Mouse (Mus musculus): ENCODE results near the gene Tm2d3. TPM values are rescaled to one million over a fixed set of nuclear protein-coding genes. Genes with fewer than 3 reads are reported as not detected.
A peak's percentile ranks its signal among the peaks of the same experiment; 100 is the strongest.

Tm2d3 gene
- polyA plus RNA-seq (2015; fragmentation: Nextera tagmentation; extraction: Ambion mirVana) = 89.4 and 93.1 TPM in 2 replicates

DNA sequence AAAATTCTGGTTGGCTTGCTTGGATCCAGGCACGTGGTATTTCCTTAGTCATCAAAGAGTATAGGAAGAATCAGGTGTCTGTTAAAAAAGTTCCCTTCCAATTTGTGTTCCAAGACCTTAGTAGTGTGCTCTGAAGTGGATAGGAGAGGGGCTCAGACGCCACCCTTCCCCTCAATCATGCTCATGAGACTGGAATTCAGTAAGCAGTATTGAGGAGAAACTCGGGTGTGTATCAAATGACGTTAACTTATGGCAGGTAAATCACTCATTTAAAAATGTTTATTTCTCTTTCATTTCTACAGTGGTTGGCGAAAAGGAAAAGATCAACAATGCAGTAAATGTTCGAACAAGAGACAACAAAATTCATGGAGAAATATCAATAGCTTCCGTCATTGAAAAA is at the start of gene Tm2d3:
Gene Tm2d3 (plus strand): TSS at position 301 of the 400 bp plus-strand sequence.
- Histone ChIP-seq H3K4me1 (peaks cover 10% of the 10 kb centered on the region; the same call in 1 of the 2 replicates), H3K27me3 (replicated peaks) (no peaks in the 10 kb centered on the region), H3K27ac (no peak within 1 kb of the TSS), H3K4me2 (no peak within 1 kb of the TSS), H3K9ac (no peak within 1 kb of the TSS), H3K9me3 (no peaks in the 10 kb centered on the region), H3K36me3 (no peaks in the 10 kb centered on the region), H3K4me3 (replicated peaks) (no peak within 1 kb of the TSS)
- 84% methylated on average over 7 of the region's 7 CpGs for WGBS
- ATAC-seq (ENCODE audit: insufficient read depth, low FRiP score, low read depth) = no peak

DNA sequence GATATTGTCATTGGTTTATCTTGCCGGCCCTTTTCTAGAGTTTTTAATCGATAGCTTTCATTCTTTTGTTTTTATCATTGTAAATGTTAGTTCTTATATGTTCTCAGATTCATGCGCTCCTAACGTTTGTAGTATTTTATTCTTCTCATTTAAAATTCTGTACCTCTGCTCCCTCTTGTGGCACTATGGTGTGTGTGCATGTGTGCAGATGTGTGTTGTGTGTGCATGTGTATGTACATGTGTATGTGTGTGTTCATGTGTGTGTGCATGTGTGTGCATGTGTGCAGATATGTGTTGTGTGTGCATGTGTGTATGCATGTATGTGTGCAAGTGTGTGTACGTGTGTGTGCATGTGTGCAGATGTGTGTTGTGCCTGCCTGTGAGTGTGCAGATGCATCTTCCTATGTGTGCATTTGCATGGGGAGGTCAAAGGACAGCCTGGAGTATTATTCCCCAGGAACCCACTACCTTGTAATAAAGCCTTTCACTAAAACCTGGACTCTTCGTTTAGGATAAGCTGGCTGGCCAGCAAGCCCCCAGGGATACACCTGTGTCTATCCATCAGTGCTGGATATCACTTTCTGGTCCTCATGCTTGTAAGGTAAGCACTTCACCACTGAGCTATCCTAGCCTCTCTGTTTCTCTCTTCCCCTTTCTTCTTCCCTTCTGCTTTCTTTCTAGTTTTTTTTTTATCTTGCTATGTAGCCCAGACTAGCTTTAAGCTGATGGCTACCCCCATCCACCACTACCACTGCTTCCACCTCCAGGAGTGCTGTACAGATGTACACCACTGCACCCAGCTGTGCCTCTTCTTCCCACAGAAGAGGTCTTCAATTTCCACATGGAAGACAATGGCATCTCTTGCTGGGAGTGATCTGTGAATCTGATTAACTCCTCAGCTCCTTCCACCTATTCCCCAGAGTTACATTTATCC is 48.3 kb upstream of the Tm2d3 start:
- no peak overlapping the region for H3K4me2 ChIP-seq
- WGBS = 70% methylated on average over 6 of the region's 6 CpGs
- H3K9me3 ChIP-seq = no peaks in the 10 kb centered on the region
- no peaks in the 10 kb centered on the region for H3K36me3 ChIP-seq
- H3K4me1 ChIP-seq = 0 out of 2 replicates have a peak, but pooled peaks cover 3% of the 10 kb centered on the region
- H3K9ac ChIP-seq = no peak overlapping the region
- no peak overlapping the region for H3K4me3 ChIP-seq (replicated peaks)
- ATAC-seq (ENCODE audit: insufficient read depth, low FRiP score, low read depth) = no peak
- no peaks in the 10 kb centered on the region for H3K27me3 ChIP-seq (replicated peaks)
- no peak overlapping the region for H3K27ac ChIP-seq

DNA sequence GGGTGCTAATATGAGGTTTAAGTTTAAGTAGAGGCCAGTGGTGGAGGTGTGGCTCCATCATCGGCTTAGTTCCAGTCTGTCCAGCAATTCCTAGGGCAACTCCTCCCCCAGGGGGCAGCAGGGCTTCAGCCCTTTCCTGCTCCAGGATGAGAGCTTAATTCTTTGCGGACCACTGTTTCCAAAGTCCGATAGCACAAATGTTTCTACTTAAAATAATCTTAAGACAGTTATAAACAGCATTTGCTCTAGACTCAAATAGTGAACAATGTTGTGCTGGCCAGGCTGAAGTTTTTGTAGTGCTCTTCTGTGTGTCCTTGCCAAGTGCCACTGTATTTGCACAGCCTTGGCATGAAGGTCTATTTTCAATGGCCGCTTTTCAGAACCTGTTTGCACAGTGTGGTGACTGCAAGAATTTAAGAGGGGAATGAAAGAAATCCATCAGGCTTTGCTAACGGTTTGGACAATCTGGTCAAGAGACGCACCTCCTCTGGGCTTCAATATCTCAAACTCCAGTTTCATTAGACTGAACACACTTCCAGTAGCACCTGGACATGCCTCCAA is 47.0 kb upstream of the Tm2d3 start:
- H3K4me2 ChIP-seq = peak overlapping the region; percentile 93
- no peak for ATAC-seq (ENCODE audit: insufficient read depth, low FRiP score, low read depth)
- H3K4me3 ChIP-seq (replicated peaks) = peak overlapping the region; percentile 80
- H3K9me3 ChIP-seq = no peaks in the 10 kb centered on the region
- H3K4me1 ChIP-seq = 0 out of 2 replicates have a peak, but pooled peaks cover 3% of the 10 kb centered on the region
- no peaks in the 10 kb centered on the region for H3K27me3 ChIP-seq (replicated peaks)
- no peak overlapping the region for H3K27ac ChIP-seq
- H3K36me3 ChIP-seq = peaks cover 7% of the 10 kb centered on the region; the same call in 1 of the 2 replicates
- no peak overlapping the region for H3K9ac ChIP-seq
- 23% methylated on average over 6 of the region's 6 CpGs for WGBS

DNA sequence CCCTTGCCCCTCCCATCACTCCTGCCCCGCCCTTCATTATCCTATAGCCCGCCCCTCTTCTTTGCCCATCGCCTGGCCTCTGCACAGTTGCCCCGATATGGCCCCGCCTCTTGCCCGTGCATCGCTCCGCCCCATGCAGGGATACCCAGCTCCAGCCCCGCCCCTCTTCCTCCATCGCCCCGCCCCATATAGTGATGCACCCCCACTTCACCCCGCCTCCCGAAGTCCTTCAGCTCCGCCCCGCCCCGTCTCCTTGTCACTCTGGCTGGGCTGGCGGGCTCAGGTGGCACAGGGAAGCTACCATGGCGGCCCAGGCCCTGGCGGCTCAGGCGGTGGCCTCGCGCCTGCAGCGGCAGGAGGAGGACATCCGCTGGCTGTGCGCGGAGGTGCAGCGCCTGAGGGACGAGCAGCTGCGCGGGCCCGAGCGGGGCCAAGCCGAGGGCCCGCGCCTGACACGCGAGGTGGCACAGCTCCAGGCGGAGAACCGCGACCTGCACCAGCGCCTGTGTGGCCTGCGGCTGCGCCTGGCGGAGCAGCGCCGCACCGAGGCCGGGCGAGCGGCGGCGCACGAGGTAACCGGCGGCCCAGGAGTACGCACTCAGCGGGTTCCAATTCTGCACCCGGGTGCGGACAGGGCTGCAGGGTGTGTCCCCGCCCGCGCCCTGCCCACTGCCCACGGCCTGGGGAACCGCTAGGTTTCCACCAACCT is 46.2 kb upstream of the Tm2d3 start, which contains the start of gene Tarsl2:
Gene Tarsl2 (plus strand): TSS at position 256 of the 709 bp plus-strand sequence.
- peak within 1 kb of the TSS; percentile 63 for H3K27ac ChIP-seq
- under 1% methylated on average over 60 of the region's 64 CpGs for WGBS
- H3K4me3 ChIP-seq (replicated peaks) = peak within 1 kb of the TSS; percentile 80
- peaks cover 7% of the 10 kb centered on the region; the same call in 1 of the 2 replicates for H3K36me3 ChIP-seq
- ATAC-seq (ENCODE audit: insufficient read depth, low FRiP score, low read depth) = peak; percentile 95
- peak within 1 kb of the TSS; percentile 93 for H3K4me2 ChIP-seq
- H3K27me3 ChIP-seq (replicated peaks) = no peaks in the 10 kb centered on the region
- H3K4me1 ChIP-seq = 0 out of 2 replicates have a peak, but pooled peaks cover 3% of the 10 kb centered on the region
- H3K9ac ChIP-seq = peak within 1 kb of the TSS; percentile 61
- H3K9me3 ChIP-seq = no peaks in the 10 kb centered on the region

DNA sequence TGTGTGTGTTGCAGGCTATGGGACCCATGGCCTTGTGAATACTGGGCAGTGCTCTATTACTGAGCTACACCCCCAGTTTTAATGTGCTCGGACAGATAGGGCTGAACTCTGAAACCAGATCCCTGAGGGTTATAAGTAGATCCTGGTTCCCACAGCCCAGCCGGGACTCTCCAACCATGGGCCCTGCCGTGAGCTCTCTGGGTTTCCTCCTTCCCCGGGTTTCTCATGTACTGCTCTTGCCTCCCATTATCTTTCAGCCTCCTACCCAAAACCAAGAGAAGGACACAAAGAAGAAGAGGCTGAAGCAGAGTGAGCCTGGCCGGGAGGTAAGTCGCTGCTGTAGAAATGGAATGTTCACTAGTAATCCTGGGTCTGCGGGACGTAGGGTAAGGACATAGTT is 45.0 kb upstream of the Tm2d3 start:
- Histone ChIP-seq H3K4me3 (replicated peaks) (no peak overlapping the region), H3K27ac (no peak overlapping the region), H3K27me3 (replicated peaks) (no peaks in the 10 kb centered on the region), H3K4me2 (no peak overlapping the region), H3K9me3 (no peaks in the 10 kb centered on the region), H3K9ac (no peak overlapping the region), H3K4me1 (0 out of 2 replicates have a peak, but pooled peaks cover 3% of the 10 kb centered on the region), H3K36me3 (peaks cover 7% of the 10 kb centered on the region; the same call in 1 of the 2 replicates)
- WGBS = 85% methylated on average over 8 of the region's 8 CpGs
- ATAC-seq (ENCODE audit: insufficient read depth, low FRiP score, low read depth) = no peak

DNA sequence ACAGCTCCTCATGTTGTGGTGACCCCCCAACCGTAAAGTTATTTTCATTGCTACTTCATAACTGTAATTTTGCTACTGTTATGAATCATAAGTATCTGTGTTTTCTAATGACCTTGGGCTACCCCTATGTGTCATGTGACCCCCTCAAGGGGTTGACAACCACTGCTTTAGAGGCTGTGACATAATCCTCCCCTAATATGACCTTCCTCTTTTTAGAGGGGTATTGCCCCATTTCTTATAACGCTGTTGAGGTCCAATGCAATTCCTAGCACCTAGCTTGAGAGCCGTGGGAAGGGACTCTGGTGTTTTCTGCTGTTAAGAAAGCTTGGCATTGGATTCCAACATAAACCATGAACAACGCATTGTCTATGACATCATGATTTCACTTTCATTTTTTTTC is 40.3 kb upstream of the Tm2d3 start:
- ATAC-seq (ENCODE audit: insufficient read depth, low FRiP score, low read depth) = no peak
- 91% methylated on average over 4 of the region's 4 CpGs for WGBS
- H3K27ac ChIP-seq = no peak overlapping the region

DNA sequence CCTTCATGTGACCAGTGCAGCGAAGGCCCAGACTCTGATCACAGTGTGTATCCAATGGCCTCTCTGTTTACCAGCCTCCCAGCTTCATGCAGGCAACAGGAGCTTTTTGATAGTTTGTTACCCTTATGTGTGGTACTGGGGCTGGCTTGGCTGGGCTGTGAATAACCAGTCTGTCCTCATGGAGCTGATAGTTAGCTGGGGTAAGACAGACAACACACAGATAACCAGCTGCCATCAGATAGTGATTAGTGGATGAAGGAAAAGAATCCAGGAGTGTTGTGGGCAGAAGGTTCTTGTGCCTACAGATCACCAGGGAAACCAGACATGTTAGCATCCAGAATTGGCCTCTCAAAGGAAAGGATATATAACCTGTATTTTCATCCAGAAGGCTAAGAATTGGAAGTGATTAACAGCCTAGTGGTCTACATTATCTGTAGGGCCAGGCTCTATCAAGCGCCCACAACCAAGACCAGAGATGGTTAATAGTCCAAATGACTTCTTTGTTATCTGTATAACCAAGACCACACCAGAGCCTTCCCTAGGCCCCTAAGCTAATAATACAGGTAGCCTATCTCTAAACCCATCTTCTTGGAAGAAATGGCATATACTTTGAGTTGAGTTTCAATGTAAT is 33.4 kb upstream of the Tm2d3 start:
- no peaks in the 10 kb centered on the region for H3K27me3 ChIP-seq (replicated peaks)
- H3K9me3 ChIP-seq = no peaks in the 10 kb centered on the region
- H3K4me2 ChIP-seq = no peak overlapping the region
- no peak overlapping the region for H3K4me3 ChIP-seq (replicated peaks)
- no peak overlapping the region for H3K9ac ChIP-seq
- no peaks in the 10 kb centered on the region for H3K4me1 ChIP-seq
- no peak overlapping the region for H3K27ac ChIP-seq
- no peaks in the 10 kb centered on the region for H3K36me3 ChIP-seq
- ATAC-seq (ENCODE audit: insufficient read depth, low FRiP score, low read depth) = no peak
- 90% methylated on average over 2 of the region's 2 CpGs for WGBS

More for the DNA sequence above, 40.3 kb upstream of the Tm2d3 start:
- Histone ChIP-seq H3K36me3 (peaks cover 7% of the 10 kb centered on the region; the same call in 1 of the 2 replicates), H3K27me3 (replicated peaks) (no peaks in the 10 kb centered on the region), H3K9ac (no peak overlapping the region), H3K4me1 (no peaks in the 10 kb centered on the region), H3K9me3 (no peaks in the 10 kb centered on the region), H3K4me3 (replicated peaks) (no peak overlapping the region), H3K4me2 (no peak overlapping the region)

DNA sequence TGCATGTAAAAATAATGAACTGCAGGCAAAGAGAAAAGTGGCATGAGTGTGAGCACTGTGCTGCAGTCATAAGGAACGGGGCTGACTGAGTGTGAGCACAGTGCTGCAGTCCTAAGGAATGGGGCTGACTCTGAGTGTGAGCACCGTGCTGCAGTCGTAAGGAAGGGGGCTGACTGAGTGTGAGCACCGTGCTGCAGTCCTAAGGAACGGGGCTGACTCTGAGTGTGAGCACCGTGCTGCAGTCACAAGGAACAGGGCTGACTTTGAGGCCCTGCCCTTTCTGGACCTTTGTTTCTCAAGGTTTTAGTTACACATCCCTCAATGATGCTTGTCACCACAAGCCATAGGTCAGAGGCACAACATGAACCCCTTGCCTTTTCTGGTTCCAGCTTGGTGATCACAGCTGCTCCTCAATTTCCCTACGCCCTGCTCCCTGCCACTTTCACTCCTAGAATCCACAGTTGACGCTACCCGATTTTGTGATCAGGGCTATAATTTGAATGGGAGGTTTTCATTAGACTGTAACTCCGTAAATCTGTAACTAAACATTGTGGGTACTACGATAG is 27.7 kb upstream of the Tm2d3 start:
- Histone ChIP-seq H3K4me3 (replicated peaks) (no peak overlapping the region), H3K4me1 (no peaks in the 10 kb centered on the region), H3K4me2 (no peak overlapping the region), H3K27ac (no peak overlapping the region), H3K9me3 (no peaks in the 10 kb centered on the region), H3K27me3 (replicated peaks) (no peaks in the 10 kb centered on the region), H3K9ac (no peak overlapping the region), H3K36me3 (no peaks in the 10 kb centered on the region)
- no peak for ATAC-seq (ENCODE audit: insufficient read depth, low FRiP score, low read depth)
- WGBS = 81% methylated on average over 11 of the region's 11 CpGs

DNA sequence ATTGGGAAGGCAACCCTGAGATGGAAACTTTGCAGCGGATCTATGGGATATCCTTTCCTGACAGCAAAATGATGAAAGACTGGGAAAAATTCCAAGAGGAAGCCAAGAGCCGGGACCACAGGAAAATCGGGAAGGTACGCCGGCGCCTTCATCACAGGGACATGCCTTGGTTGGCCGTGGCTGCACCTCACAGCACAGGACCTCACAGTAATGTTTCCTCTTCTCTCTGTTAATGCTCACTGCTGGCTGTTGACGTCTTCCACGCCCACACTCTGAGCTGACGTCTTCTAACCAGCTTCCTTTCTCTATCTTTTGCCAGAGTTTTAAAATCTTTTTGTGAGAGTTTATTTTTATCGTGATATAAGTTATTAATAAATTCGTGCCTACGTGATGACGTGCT is 27.1 kb upstream of the Tm2d3 start:
- Histone ChIP-seq H3K36me3 (no peaks in the 10 kb centered on the region), H3K4me1 (no peaks in the 10 kb centered on the region), H3K27me3 (replicated peaks) (no peaks in the 10 kb centered on the region), H3K4me3 (replicated peaks) (no peak overlapping the region), H3K27ac (no peak overlapping the region), H3K9ac (no peak overlapping the region), H3K4me2 (no peak overlapping the region), H3K9me3 (no peaks in the 10 kb centered on the region)
- WGBS = 70% methylated on average over 14 of the region's 14 CpGs
- ATAC-seq (ENCODE audit: insufficient read depth, low FRiP score, low read depth) = no peak

DNA sequence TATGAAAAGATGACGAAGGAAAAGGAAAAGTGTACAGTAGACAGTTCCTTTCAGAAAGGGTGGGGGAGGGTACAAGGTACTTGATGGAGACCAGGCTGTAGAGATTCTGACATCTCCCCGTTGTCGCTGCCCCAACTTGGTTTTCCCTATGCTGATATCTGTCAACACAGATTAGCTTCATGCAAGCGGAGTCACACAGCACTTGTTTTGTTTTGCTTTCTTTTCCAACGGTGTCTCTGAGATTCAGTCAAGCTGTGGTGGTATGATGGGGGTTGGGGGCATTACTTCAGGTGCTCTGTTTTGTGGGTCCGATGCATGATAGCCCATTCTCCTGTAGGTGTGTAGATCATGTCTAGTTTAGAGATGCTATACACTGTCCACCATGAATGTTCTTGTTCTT is 23.5 kb upstream of the Tm2d3 start:
- ATAC-seq (ENCODE audit: insufficient read depth, low FRiP score, low read depth) = no peak
- Histone ChIP-seq H3K9ac (no peak overlapping the region), H3K4me2 (no peak overlapping the region), H3K27me3 (replicated peaks) (no peaks in the 10 kb centered on the region), H3K9me3 (no peaks in the 10 kb centered on the region), H3K36me3 (no peaks in the 10 kb centered on the region), H3K4me3 (replicated peaks) (no peak overlapping the region), H3K27ac (no peak overlapping the region), H3K4me1 (no peaks in the 10 kb centered on the region)
- WGBS = 86% methylated on average over 6 of the region's 6 CpGs

DNA sequence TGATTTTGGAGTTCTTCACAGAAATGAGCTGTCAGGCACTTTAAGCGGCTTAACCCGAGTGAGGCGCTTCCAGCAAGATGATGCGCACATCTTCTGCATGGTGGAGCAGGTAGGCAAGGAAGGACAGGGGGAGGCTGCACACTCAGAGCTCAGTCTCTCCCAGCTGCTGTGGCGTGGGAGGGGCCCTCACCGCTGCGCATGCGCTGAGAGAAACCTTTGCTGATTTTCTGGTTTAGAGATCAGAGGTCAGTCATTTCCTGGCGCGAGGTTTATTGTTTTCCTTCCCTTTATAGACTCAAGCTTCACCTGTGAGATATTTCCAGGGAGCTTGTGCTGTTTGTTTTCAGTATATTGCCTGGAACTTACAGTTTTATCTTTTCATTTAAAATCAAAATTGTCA is 12.9 kb upstream of the Tm2d3 start:
- no peak for ATAC-seq (ENCODE audit: insufficient read depth, low FRiP score, low read depth)
- Histone ChIP-seq H3K9me3 (no peaks in the 10 kb centered on the region), H3K9ac (no peak overlapping the region), H3K4me2 (no peak overlapping the region), H3K4me1 (no peaks in the 10 kb centered on the region), H3K27me3 (replicated peaks) (no peaks in the 10 kb centered on the region), H3K27ac (no peak overlapping the region), H3K36me3 (no peaks in the 10 kb centered on the region), H3K4me3 (replicated peaks) (no peak overlapping the region)
- WGBS = 76% methylated on average over 10 of the region's 10 CpGs
